11 mouse cellular contexts compared by ENCODE assay signal in the genomic region with DNA sequence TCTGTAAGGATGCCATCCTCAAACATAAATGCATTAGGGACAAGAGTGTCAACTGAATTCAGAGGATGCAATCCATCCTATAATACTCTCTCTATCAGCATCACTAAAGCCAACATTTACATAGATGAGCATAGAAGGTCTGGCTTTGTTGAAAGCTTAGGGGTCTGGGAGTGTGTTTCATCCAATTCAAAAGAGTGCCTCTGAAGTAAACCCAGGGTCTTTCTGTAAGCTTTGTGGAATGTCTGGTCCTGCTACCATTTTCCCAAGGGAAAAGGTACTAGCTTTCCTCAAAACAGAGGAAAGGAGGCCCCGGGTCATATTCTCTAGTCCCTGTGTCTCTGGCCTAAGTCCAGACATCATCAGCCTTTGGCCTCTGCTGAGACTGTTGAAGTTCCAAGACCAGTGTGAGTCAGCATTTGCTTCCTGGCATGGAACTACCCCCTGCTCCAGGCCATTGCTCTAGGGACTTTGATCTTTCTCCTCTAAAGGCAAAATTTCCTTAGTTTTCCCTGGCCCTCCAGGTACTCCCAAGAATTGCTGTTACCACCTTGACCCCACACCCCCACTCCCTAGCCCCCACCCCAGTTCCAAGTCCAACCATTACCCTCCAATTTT.
A peak's percentile ranks its signal among the peaks of the same experiment; 100 is the strongest.
DNase-seq lines count a peak whose midpoint lies in the region; ATAC-seq lines count a peak whose summit lies in the region.
"Had no signal": no experiment of that assay in that cellular context is flagged by ENCODE, and none has a peak within 500 bp of the region (broad histone marks: within the 10 kb centered on the region; RNA-seq: fewer than 3 reads in every experiment).

No protein-coding gene starts in this region.

- H3K27me3 ChIP-seq in heart, embryonic 12.5 days (replicated peaks): no peaks in the 10 kb centered on the region

- intact Hi-C loops in heart, postnatal 14 days (cut with DNase I): no loop called here

- no peaks in the 10 kb centered on the region for H3K36me3 ChIP-seq in heart, embryonic 12.5 days

- H3K9me3 ChIP-seq in heart, embryonic 12.5 days (replicated peaks): peaks cover 5% of the 10 kb centered on the region; the same call in 1 of the 2 replicates

- H3K9ac ChIP-seq in heart, embryonic 12.5 days: no peak overlapping the region

- WGBS in heart, embryonic 12.5 days: 61% methylated on average over 1 of the region's 1 CpGs

- H3K4me1 ChIP-seq in heart, embryonic 12.5 days (replicated peaks): peaks cover 20% of the 10 kb centered on the region

- no peak overlapping the region for H3K4me3 ChIP-seq in heart, embryonic 12.5 days
- H3K4me3 ChIP-seq: erythroblast, embryonic 14.5 days had no signal

- no peak overlapping the region for H3K27ac ChIP-seq in heart, embryonic 12.5 days (ENCODE audit: poor library complexity, severe bottlenecking)

- no peak overlapping the region for H3K4me2 ChIP-seq in heart, embryonic 12.5 days

- DNase-seq in heart, adult 18-20 months: peak; percentile 58 to 80
- peak; percentile 49 for DNase-seq in adrenal gland, adult 8-10 months
- DNase-seq in heart, postnatal 14 days: peak; percentile 34 to 55
- DNase-seq in kidney, postnatal 14 days: peak; percentile 89
- DNase-seq in layer of hippocampus, postnatal 36 days: no peak
- no peak for DNase-seq in thymus, postnatal 36 days
- DNase-seq in urinary bladder, adult 2 months (ENCODE audit: low spot score): no peak
- DNase-seq: cerebellum, postnatal 10 days had no signal

- no peak for ATAC-seq in heart, embryonic 12.5 days (ENCODE audit: insufficient number of reproducible peaks, low FRiP score)
- ATAC-seq: activated CD4-positive, CD25-positive, alpha-beta regulatory T cell, adult 4 months had no signal

Comparison
In these comparisons a context has a peak if more than half of its experiments do, and no peak if none do; other contexts are left out.
1. DNase-seq: peak in heart, adult 18-20 months (2 of 2), adrenal gland, adult 8-10 months (single experiment), heart, postnatal 14 days (2 of 2) and kidney, postnatal 14 days (single experiment); none in layer of hippocampus, postnatal 36 days (0 of 2), thymus, postnatal 36 days (0 of 2) and urinary bladder, adult 2 months (single experiment).